Mouse (Mus musculus): ENCODE results near the gene Avil. TPM values are rescaled to one million over a fixed set of nuclear protein-coding genes. Genes with fewer than 3 reads are reported as not detected.

Avil gene
- total and polyA plus RNA-seq, 3 experiments: 10.1 to 49.7 (median 16.0) TPM

DNA sequence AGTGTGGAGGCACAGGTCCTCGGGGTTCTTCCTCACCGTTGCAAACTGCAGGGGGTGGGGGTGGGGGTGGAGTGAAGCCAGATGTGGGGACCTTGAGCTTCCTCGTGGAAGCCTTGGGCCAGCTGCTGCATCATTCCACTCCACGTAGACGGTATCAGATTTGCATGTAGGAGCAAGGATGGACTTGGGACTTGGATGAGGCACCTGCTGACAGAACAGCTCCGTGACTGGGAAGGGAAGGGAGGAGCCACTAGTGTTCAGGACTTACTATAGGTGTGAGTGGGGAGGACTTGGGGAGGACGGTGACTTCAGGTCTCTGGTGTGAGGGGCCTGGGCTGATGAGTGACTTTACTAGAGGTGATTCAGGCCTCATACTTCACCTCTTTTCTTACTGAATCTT lies 27.5 kb upstream of the Avil start:
- H3K27ac ChIP-seq (ENCODE audit: control insufficient read depth, low read depth, low read length): no peak overlapping the region
- TF ChIP-seq E2F4 (IDR thresholded peaks at IDR 0.05; ENCODE audit: borderline replicate concordance, low read depth, low read length): no peak
- no peak for TF ChIP-seq RCOR1 (IDR thresholded peaks at IDR 0.05; ENCODE audit: low read depth, low read length)
- no peak for TF ChIP-seq POLR2AphosphoS5 (IDR thresholded peaks at IDR 0.05; ENCODE audit: borderline replicate concordance, low read depth, low read length)
- no peak for TF ChIP-seq GATA1 (IDR thresholded peaks at IDR 0.05; ENCODE audit: low read depth, low read length)
- TF ChIP-seq UBTF (IDR thresholded peaks at IDR 0.05; ENCODE audit: borderline replicate concordance, insufficient read depth, low read depth, low read length): no peak
- no peak for TF ChIP-seq MEF2A (IDR thresholded peaks at IDR 0.05; ENCODE audit: extremely low read depth, insufficient replicate concordance, low read depth, low read length, poor library complexity, severe bottlenecking)
- TF ChIP-seq KAT2A (conservative IDR thresholded peaks at IDR 0.05; ENCODE audit: low read depth, low read length): no peak
- TF ChIP-seq USF1 (IDR thresholded peaks at IDR 0.05; ENCODE audit: low read depth, low read length): no peak
- TF ChIP-seq ZC3H11A (IDR thresholded peaks at IDR 0.05; ENCODE audit: low read depth, low read length): no peak
- no peak for TF ChIP-seq HCFC1 (IDR thresholded peaks at IDR 0.05; ENCODE audit: low read depth, low read length)
- TF ChIP-seq NRF1 (IDR thresholded peaks at IDR 0.05; ENCODE audit: insufficient read depth, low read depth, low read length, poor library complexity, severe bottlenecking): no peak
- no peak for TF ChIP-seq BHLHE40 (IDR thresholded peaks at IDR 0.05; ENCODE audit: borderline replicate concordance, low read depth, low read length)
- TF ChIP-seq MAFK (IDR thresholded peaks at IDR 0.05; ENCODE audit: borderline replicate concordance, low read depth, low read length): no peak
- no peak for TF ChIP-seq CHD1 (IDR thresholded peaks at IDR 0.05; ENCODE audit: low read depth, low read length)
- no peak for TF ChIP-seq MXI1 (IDR thresholded peaks at IDR 0.05; ENCODE audit: low read depth, low read length)
- H3K79me2 ChIP-seq (ENCODE audit: control insufficient read depth, insufficient read depth, low read length, poor library complexity): no peaks in the 10 kb centered on the region
- 0 out of 4 replicates have a peak, but pooled peaks cover 0 to 5% of the 10 kb centered on the region in 2 experiments for H3K4me1 ChIP-seq (ENCODE audit: control insufficient read depth in 1 of 2, insufficient read depth in 2 of 2, low read length in 2 of 2)
- H3K9me3 ChIP-seq (replicated peaks; ENCODE audit: insufficient read depth, low read length): no peaks in the 10 kb centered on the region
- H3K36me3 ChIP-seq (ENCODE audit: control insufficient read depth in 1 of 2, insufficient read depth in 2 of 2, low read length in 2 of 2): 0 out of 4 replicates have a peak, but pooled peaks cover 0 to 2% of the 10 kb centered on the region in 2 experiments
- no peak overlapping the region for H3K9ac ChIP-seq (ENCODE audit: control insufficient read depth, low read depth, low read length, poor library complexity, severe bottlenecking)
- no peak overlapping the region for H3K4me3 ChIP-seq (ENCODE audit: control insufficient read depth in 1 of 2, insufficient read depth in 1 of 2, low read depth in 2 of 2, low read length in 2 of 2)
- peaks cover 8 to 15% of the 10 kb centered on the region in 2 experiments for H3K27me3 ChIP-seq (ENCODE audit: control insufficient read depth in 1 of 2, insufficient read depth in 2 of 2, low read length in 2 of 2)
- DNase-seq (ENCODE audit: low read depth, low spot score): no peak

DNA sequence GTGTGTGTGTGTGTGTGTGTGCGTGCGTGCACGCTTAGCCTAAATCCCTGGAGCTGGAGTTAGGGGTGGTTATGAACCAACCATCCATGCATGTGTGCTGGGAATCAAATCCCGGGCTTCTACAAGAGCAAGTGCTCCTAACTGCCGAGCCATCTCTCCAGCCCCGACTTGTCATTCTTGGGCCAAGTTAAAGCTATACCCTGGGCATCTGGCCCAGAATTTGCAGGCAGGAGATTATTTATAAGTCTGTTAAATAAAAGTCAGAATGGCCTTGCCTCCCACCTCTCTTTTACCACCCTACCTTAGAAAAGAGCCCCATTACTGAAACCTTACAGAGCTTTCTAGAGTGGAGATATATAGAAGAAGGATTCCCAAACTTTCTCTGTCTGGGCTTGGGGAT lies 24.8 kb upstream of the Avil start:
- peaks cover 0 to 5% of the 10 kb centered on the region in 2 experiments; a peak in 2 of 4 replicates for H3K36me3 ChIP-seq (ENCODE audit: control insufficient read depth in 1 of 2, insufficient read depth in 2 of 2, low read length in 2 of 2)
- TF ChIP-seq ELF1 (IDR thresholded peaks at IDR 0.05; ENCODE audit: low read depth, low read length) (no peak), ZMIZ1 (IDR thresholded peaks at IDR 0.05; ENCODE audit: low read depth, low read length) (no peak), SMC3 (IDR thresholded peaks at IDR 0.05; ENCODE audit: low read depth, low read length) (no peak), POLR2A (IDR thresholded peaks at IDR 0.05; ENCODE audit: control insufficient read depth in 1 of 2, insufficient read depth in 1 of 2, low read depth in 1 of 2, low read length in 2 of 2, poor library complexity in 1 of 2) (no peak), MAFK (IDR thresholded peaks at IDR 0.05; ENCODE audit: borderline replicate concordance, low read depth, low read length) (no peak), ZC3H11A (IDR thresholded peaks at IDR 0.05; ENCODE audit: low read depth, low read length) (no peak), NRF1 (IDR thresholded peaks at IDR 0.05; ENCODE audit: insufficient read depth, low read depth, low read length, poor library complexity, severe bottlenecking) (no peak)
- no peaks in the 10 kb centered on the region for H3K9me3 ChIP-seq (replicated peaks; ENCODE audit: insufficient read depth, low read length)
- no peak overlapping the region for H3K27ac ChIP-seq (ENCODE audit: control insufficient read depth, low read depth, low read length)
- H3K4me1 ChIP-seq (ENCODE audit: control insufficient read depth in 1 of 2, insufficient read depth in 2 of 2, low read length in 2 of 2): peaks cover 0 to 15% of the 10 kb centered on the region in 2 experiments; a peak in 1 of 4 replicates
- DNase-seq (ENCODE audit: low read depth, low spot score): no peak
- peaks cover 0 to 13% of the 10 kb centered on the region in 2 experiments; a peak in 3 of 4 replicates for H3K27me3 ChIP-seq (ENCODE audit: control insufficient read depth in 1 of 2, insufficient read depth in 2 of 2, low read length in 2 of 2)
- H3K4me3 ChIP-seq (ENCODE audit: control insufficient read depth in 1 of 2, insufficient read depth in 1 of 2, low read depth in 2 of 2, low read length in 2 of 2): no peak overlapping the region
- H3K9ac ChIP-seq (ENCODE audit: control insufficient read depth, low read depth, low read length, poor library complexity, severe bottlenecking): no peak overlapping the region
- H3K79me2 ChIP-seq (ENCODE audit: control insufficient read depth, insufficient read depth, low read length, poor library complexity): peaks cover 15% of the 10 kb centered on the region
